Mouse (Mus musculus) C2C12 (cell line): ENCODE data around the gene Pde6g.

Source experiments
- CEBPB ChIP-seq: IDR thresholded peaks from one replicate; pipeline ENCODE4 v1.6.1; 2011; ENCODE audit warnings: low read depth, mild to moderate bottlenecking, control low read depth, moderate library complexity
- CTCF ChIP-seq: IDR thresholded peaks from one replicate; pipeline ENCODE4 v1.5.1; 2011; ENCODE audit not compliant: control insufficient read depth, insufficient read depth, insufficient read length
- MAX ChIP-seq: IDR thresholded peaks from one replicate; pipeline ENCODE4 v1.6.1; 2011; ENCODE audit warnings: mild to moderate bottlenecking, control low read depth

DNA sequence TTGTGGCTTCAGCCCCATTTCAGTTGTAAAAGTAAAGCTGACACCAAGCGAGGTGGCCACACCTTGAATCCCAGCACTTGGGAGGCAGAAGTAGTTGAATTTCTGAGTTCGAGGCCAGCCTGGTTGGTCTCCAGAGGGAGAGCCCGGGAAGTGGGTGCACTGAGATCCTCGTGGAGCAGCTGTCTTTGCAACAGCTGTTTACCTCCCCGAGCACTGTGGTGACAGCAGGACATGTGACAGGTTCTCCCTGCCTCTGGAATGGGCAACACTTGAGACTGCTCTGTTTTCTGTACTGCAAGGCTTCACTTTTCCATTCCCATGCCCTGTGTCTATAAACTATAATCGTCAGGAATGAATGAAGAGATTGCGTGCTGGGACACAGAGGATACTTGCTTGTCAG lies 35.4 kb downstream of the Pde6g start:
- no peak for TF ChIP-seq CEBPB
- no peak for TF ChIP-seq CTCF
- no peak for TF ChIP-seq MAX
